Mouse (Mus musculus) C2C12 (cell line): ENCODE data around the gene Dab2ip.
A peak's percentile ranks its signal among the peaks of the same experiment; 100 is the strongest.

Experiments
- CEBPB ChIP-seq: IDR thresholded peaks from one replicate; pipeline ENCODE4 v1.6.1; 2011; ENCODE audit warnings: low read depth, mild to moderate bottlenecking, control low read depth, moderate library complexity
- CTCF ChIP-seq: IDR thresholded peaks from one replicate; pipeline ENCODE4 v1.5.1; 2011; ENCODE audit not compliant: control insufficient read depth, insufficient read depth, insufficient read length
- FOSL1 ChIP-seq: IDR thresholded peaks from one replicate; pipeline ENCODE4 v1.8.0; 2011; ENCODE audit warnings: mild to moderate bottlenecking, low read length; ENCODE audit not compliant: poor library complexity, insufficient read depth, severe bottlenecking
- MAX ChIP-seq: IDR thresholded peaks from one replicate; pipeline ENCODE4 v1.6.1; 2011; ENCODE audit warnings: mild to moderate bottlenecking, control low read depth
- MYOD1 ChIP-seq: IDR thresholded peaks from one replicate; pipeline ENCODE4 v1.6.1; 2011; ENCODE audit warnings: low read depth; ENCODE audit not compliant: control insufficient read depth, insufficient read length
- MYOG ChIP-seq: IDR thresholded peaks from one replicate; pipeline ENCODE4 v1.6.1; 2011; ENCODE audit not compliant: control insufficient read depth, insufficient read length; ENCODE audit errors: extremely low read depth
- USF1 ChIP-seq: IDR thresholded peaks from one replicate; pipeline ENCODE4 v1.6.1; 2011; ENCODE audit warnings: low read depth, mild to moderate bottlenecking, control low read depth, moderate library complexity

- TF ChIP-seq CTCF (no peak), CEBPB (no peak), FOSL1 (no peak), MAX (peak; percentile 24), USF1 (no peak), MYOG (no peak), MYOD1 (no peak)
Measured at GRCm38 (mm10) chr2:35508597-35509342, 49.3 kb upstream of the Dab2ip start.
